Mouse (Mus musculus) urinary bladder, postnatal 10 days (tissue): ENCODE data around the gene Tmem74b.
A peak's percentile ranks its signal among the peaks of the same experiment; 100 is the strongest.

Experiments
- DNase-seq: peaks from one replicate; pipeline ENCODE4 v3.0.0; 2022; ENCODE audit warnings: low spot score

The Tmem74b gene

DNA sequence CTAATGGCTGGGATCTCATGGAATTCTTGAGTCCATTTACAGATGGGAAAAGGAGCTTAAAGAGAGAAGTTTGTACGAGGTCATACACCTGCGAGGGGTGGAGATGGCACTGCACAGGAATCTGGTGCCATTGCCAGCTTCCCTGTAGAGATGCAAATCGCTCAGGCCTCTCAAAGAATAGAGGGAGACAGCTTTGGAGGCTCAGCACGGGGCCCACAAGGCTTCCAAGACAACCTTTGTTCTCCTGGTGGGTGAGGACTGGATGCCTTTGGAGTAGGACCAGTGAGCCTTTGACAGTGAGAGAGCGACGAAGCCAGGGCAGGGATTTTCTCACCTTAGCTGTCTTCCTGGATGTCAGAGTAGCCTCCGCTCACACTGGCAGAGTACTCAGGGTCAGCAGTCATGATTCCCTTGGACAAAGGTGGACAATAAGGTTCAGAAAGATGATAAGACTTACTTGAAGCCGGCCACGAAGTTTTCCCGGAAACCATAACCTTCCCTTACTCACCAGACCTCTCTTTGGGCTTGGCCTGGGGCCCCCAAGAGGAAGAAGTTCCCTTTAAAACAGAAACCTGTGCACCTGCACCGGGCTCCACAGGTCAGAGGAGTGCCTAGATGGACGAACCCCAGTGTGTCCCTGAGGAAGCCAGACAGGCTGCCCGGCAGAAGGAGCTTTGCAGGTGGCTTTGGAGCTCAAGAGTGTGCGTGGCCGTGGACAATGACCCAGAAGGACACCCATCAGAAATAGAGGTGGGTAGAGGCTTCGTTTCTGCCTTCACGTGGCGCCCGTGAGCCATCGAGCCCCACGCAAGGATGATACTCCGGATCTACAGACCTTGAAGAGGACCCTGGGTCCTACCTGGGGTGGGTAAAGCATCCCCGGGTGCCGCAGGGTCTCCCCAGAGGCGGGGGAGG is at the start of gene Tmem74b:
TSS of gene Tmem74b (plus strand) at position 778 of the 915 bp plus-strand sequence.
- DNase-seq: no peak

- no peak for DNase-seq
These were observed 49.8 kb upstream of the Tmem74b start for GRCm38 (mm10) chr2:151652053-151652452.

GRCm38 (mm10) chr2:151668433-151668832 is 33.4 kb upstream of the Tmem74b start, which contains the start of gene Rad21l:
TSS of gene Rad21l (minus strand) at chr2:151668533.
- no peak for DNase-seq

- DNase-seq: no peak
These were observed 31.5 kb upstream of the Tmem74b start for GRCm38 (mm10) chr2:151670026-151670967.

- DNase-seq: no peak
These were observed 30.9 kb upstream of the Tmem74b start for GRCm38 (mm10) chr2:151670968-151671329.

DNA sequence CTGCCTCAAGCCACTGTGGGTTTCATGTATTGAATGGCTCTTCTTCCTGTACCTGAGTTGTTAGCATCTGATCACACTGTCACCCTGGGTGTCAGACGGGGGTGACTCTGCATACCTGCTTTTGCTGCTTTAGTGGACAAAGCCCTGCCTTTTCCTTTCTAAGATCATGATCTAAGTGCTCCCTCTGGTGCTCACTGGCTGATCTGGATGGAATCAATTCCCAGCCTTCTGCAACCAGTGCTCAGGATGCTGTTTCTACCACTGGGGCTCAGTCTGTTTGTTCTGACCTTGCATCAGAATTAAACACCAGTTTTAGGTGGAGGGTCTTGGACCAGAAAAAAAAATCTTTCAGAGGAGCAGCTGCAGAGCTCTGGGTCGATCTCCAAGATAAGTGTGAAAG is 25.6 kb upstream of the Tmem74b start:
- no peak for DNase-seq

- DNase-seq: no peak
These were observed 19.5 kb upstream of the Tmem74b start for GRCm38 (mm10) chr2:151682357-151682756.

DNA sequence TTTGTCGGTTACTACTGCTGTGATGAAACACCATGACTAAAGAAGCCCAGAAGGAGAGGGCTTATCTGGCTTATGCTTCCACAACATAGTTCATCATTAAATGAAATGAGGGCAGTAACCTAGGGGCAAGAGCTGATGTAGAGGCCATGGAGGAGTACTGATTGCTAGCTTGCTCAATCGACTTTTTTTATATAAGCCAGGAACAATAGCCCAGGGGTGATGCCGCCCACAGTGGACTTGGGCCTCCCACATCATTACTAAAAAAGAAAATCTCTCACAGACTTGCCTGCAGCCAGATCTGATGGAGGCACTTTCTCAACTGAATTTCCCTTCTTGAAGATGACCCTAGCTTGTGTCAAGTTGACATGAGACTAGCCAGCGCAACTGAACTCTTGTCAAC is 18.8 kb upstream of the Tmem74b start:
- DNase-seq: no peak

GRCm38 (mm10) chr2:151702146-151702850 is 490 bp downstream of the Tmem74b start:
- no peak for DNase-seq

- DNase-seq: no peak
These were observed 1.0 kb downstream of the Tmem74b start for GRCm38 (mm10) chr2:151702851-151703190.

GRCm38 (mm10) chr2:151712647-151713046 is 10.8 kb downstream of the Tmem74b start:
- DNase-seq: no peak

DNA sequence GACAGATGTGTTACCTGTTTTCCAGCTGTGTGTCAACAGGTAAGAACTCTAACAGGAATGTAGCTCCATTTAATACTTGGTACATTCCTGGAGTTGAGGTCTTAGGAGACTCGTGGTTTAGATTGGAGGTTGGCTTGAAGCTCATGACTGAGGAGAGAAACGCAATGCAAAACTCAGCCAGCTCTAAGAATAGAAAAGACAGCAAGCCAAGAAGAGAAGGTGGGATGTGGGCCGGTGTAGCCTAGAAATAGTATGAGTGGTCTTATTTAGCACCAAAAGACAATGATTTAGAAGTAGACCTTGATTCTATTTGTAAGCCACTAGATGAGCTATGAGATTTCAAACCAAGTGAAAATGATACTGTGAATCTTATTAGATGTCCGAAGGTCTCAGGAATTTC is 13.7 kb downstream of the Tmem74b start:
- no peak for DNase-seq

GRCm38 (mm10) chr2:151716318-151717055 is 14.7 kb downstream of the Tmem74b start:
- DNase-seq: no peak

GRCm38 (mm10) chr2:151724094-151724493 is 22.3 kb downstream of the Tmem74b start:
- DNase-seq: no peak

DNA sequence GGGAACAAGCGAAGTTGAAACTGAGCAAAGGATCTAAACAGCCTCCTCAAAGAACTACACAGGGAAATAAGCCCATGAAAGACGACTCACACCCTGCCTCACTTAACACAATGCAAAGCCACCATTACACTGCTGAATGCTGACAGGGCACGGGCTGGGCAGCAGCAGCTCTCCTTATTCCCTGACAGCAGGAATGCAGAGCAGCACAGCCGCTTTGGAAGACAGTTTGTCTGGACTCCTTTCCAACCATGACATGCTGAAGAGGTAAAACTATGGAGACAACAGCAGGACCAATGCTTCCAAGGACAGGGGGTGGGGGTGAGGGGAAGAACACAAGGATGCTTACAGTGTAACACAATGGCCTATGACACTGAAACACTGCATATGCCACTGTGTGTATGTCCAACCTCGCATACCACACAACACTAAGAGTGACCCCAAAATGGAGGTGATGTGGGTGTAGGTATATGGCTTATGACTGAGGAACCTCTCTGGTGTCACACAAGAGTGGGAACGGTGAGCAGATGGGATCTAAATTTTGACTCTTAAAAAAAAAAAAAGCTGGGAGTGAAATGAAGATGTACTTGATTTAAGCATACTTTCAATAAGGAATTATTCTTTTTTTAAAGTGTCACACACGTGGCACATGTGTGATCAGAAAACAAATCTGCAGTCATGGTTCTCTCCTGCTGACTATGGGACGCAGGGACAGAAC is 31.5 kb downstream of the Tmem74b start:
- no peak for DNase-seq

DNA sequence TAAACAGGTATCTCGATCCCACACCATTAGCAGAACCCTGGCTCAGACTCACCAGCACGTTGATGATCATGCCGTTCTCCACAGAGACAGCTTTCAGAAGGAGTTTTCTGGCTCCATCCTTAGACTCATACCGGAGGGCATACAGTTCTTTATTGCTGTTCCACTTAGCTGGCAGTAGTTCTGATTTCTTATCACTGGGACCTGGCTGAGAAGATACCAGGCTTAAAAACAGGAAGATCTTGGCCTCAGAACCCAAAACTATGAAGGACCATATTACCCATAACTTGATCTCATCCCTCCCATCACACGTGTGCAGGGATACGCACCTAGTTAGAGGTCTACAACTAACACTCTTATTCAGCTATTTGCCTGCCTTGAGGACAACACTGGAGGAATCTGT is 33.6 kb downstream of the Tmem74b start:
- no peak for DNase-seq

GRCm38 (mm10) chr2:151738460-151738859 is 36.7 kb downstream of the Tmem74b start:
- no peak for DNase-seq

DNA sequence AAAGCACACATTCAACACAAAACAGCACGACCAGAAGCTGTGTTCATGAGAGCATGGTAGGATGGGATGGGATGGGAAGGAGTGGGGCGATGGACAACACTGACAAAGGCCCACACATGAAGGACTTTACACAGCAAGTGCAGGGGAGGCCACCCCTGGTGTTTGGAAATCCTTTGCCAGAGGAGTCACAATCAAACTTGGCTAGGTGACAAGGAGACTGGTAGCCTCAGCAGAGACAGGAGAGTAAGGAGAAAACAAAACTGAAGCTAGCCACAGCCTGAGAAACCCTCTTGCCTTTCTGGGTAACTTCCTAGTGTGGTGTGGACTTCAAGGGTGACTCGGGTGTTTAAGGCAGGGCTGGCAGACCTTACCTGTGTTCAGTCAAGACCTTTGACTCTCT is 37.3 kb downstream of the Tmem74b start:
- no peak for DNase-seq

DNA sequence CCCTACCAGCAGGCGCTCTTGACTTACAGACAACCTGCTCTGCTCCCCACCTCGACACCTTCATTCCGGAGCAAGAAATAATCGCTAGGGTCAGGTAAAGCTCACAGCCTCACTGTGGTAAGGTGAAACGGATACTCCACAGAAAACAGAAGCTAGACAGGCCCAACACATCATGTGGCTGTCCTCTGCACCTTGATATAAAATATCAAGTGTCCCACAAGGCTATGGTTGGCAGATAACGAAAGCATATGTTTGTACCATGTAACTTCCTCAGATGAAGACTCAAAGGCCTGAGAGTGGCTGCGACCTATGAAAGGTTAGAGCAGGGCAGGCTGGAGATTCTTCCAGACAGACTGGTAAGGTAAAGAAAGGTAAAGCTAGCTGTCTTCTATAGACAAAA is 37.7 kb downstream of the Tmem74b start:
- no peak for DNase-seq

- DNase-seq: peak; percentile 41
These were observed 39.1 kb downstream of the Tmem74b start for GRCm38 (mm10) chr2:151740741-151741526.
